Mouse (Mus musculus) stomach, embryonic 14.5 days (tissue): ENCODE results near the gene Ccdc122. TPM values are rescaled to one million over a fixed set of nuclear protein-coding genes. Genes with fewer than 3 reads are reported as not detected.
"Not testable (repeated sequence)": the region's sequence is repeated elsewhere in the genome, so short reads cannot be mapped to it uniquely, and the experiment has no call there.

Experiments
- ATAC-seq: fragments of 200-750 bp; cut with Nextera tagmentation; 2 replicates; pipeline ENCODE4 v1.8.0; 2017; ENCODE audit warnings: low read depth, moderate TSS enrichment; ENCODE audit not compliant: insufficient number of reproducible peaks, insufficient read depth, low FRiP score
- H3K27ac ChIP-seq: fragments of 300-500 bp; sonication (generic); 2 replicates; pipeline ENCODE4 v1.5.1; 2014; ENCODE audit warnings: mild to moderate bottlenecking, low read length, moderate library complexity, mixed read lengths
- H3K27me3 ChIP-seq: fragments of 300-500 bp; sonication (generic); 2 replicates; pipeline ENCODE4 v1.6.1; 2014; ENCODE audit warnings: low read length, control low read depth, mixed read lengths; ENCODE audit not compliant: control insufficient read depth, insufficient read depth
- H3K36me3 ChIP-seq: fragments of 300-500 bp; sonication (generic); 2 replicates; pipeline ENCODE4 v1.6.1; 2014; ENCODE audit warnings: mild to moderate bottlenecking, control low read depth, low read length, moderate library complexity, mixed read lengths; ENCODE audit not compliant: control insufficient read depth, insufficient read depth
- H3K4me1 ChIP-seq: fragments of 300-500 bp; sonication (generic); 2 replicates; pipeline ENCODE4 v1.6.1; 2014; ENCODE audit warnings: low read length, control low read depth, mixed read lengths; ENCODE audit not compliant: control insufficient read depth, insufficient read depth
- H3K4me2 ChIP-seq: fragments of 300-500 bp; sonication (generic); replicated peaks from 2 replicates; pipeline ENCODE4 v1.6.1; 2014; ENCODE audit warnings: low read depth, low read length, control low read depth
- H3K4me3 ChIP-seq: fragments of 300-500 bp; sonication (generic); 2 replicates; pipeline ENCODE4 v1.5.1; 2014; ENCODE audit warnings: low read depth, low read length, control low read depth
- H3K9ac ChIP-seq: fragments of 300-500 bp; sonication (generic); replicated peaks from 2 replicates; pipeline ENCODE4 v1.6.1; 2014; ENCODE audit warnings: low read depth, mild to moderate bottlenecking, control low read depth, low read length, moderate library complexity, mixed read lengths
- H3K9me3 ChIP-seq: fragments of 300-500 bp; sonication (generic); 2 replicates; pipeline ENCODE4 v1.6.1; 2016; ENCODE audit warnings: low read depth, low read length, control low read depth; ENCODE audit not compliant: control insufficient read depth
- WGBS: fragments of 180-500 bp; shearing (Covaris S2); extraction: QIAGEN DNeasy Blood & Tissue Kit; methylation state at CpG from one replicate; pipeline ENCODE4 v1.1.7; 2014; 5-methylcytosine and 5-hydroxymethylcytosine counted together
- polyA plus RNA-seq: library from polyadenylated mRNA; unstranded; fragments of >200 nt; fragmentation: Nextera tagmentation; extraction: Ambion mirVana; gene quantifications from 2 replicates; pipeline ENCODE4 v1.2.1, GENCODE M21; 2014

Gene Ccdc122
- polyA plus RNA-seq, 1 experiment from 2014 or later = 3.8 TPM

- 0 out of 2 replicates have a peak, but pooled peaks have one; percentile 20 for ATAC-seq
- H3K36me3 ChIP-seq = no peaks in the 10 kb centered on the region
- whole genome bisulfite sequencing = 74% methylated on average over 8 of the region's 8 CpGs
Measured at GRCm38 (mm10) chr14:77037832-77038425, 1.4 kb downstream of the Ccdc122 start.

GRCm38 (mm10) chr14:77053288-77053687 is 16.7 kb downstream of the Ccdc122 start:
- no peak overlapping the region for H3K9ac ChIP-seq
- no peaks in the 10 kb centered on the region for H3K27me3 ChIP-seq
- no peak overlapping the region for H3K27ac ChIP-seq
- no peak for ATAC-seq
- no peaks in the 10 kb centered on the region for H3K36me3 ChIP-seq
- H3K4me2 ChIP-seq = no peak overlapping the region
- no peak overlapping the region for H3K4me3 ChIP-seq
- no peaks in the 10 kb centered on the region for H3K9me3 ChIP-seq
- H3K4me1 ChIP-seq = no peaks in the 10 kb centered on the region

More at GRCm38 (mm10) chr14:77037832-77038425, 1.4 kb downstream of the Ccdc122 start:
- Histone ChIP-seq H3K9ac (no peak overlapping the region), H3K4me1 (no peaks in the 10 kb centered on the region; the same call in 1 of the 2 replicates), H3K4me3 (no peak overlapping the region), H3K27me3 (no peaks in the 10 kb centered on the region), H3K27ac (no peak overlapping the region), H3K4me2 (no peak overlapping the region), H3K9me3 (no peaks in the 10 kb centered on the region)

GRCm38 (mm10) chr14:77069361-77069760 is 32.8 kb downstream of the Ccdc122 start:
- Histone ChIP-seq H3K27me3 (no peaks in the 10 kb centered on the region), H3K36me3 (no peaks in the 10 kb centered on the region), H3K27ac (no peak overlapping the region), H3K9me3 (no peaks in the 10 kb centered on the region), H3K4me2 (no peak overlapping the region), H3K4me3 (no peak overlapping the region), H3K9ac (no peak overlapping the region), H3K4me1 (no peaks in the 10 kb centered on the region)
- WGBS = 100% methylated on average over 1 of the region's 1 CpGs
- ATAC-seq = no peak

- H3K4me1 ChIP-seq = no peaks in the 10 kb centered on the region
- no peaks in the 10 kb centered on the region for H3K36me3 ChIP-seq
- H3K4me2 ChIP-seq = no peak overlapping the region
- ATAC-seq = no peak
- no peaks in the 10 kb centered on the region for H3K9me3 ChIP-seq
- WGBS = 91% methylated on average over 5 of the region's 5 CpGs
- no peak overlapping the region for H3K4me3 ChIP-seq
- no peak overlapping the region for H3K9ac ChIP-seq
- no peak overlapping the region for H3K27ac ChIP-seq
- no peaks in the 10 kb centered on the region for H3K27me3 ChIP-seq
Measured at GRCm38 (mm10) chr14:77081248-77081647, 44.7 kb downstream of the Ccdc122 start.

GRCm38 (mm10) chr14:77100285-77100684 is 63.7 kb downstream of the Ccdc122 start:
- H3K36me3 ChIP-seq = no peaks in the 10 kb centered on the region
- no peak overlapping the region for H3K9ac ChIP-seq
- WGBS = 82% methylated on average over 2 of the region's 2 CpGs
- H3K4me3 ChIP-seq = no peak overlapping the region
- no peak for ATAC-seq
- H3K9me3 ChIP-seq = no peaks in the 10 kb centered on the region
- no peaks in the 10 kb centered on the region for H3K4me1 ChIP-seq
- H3K27ac ChIP-seq = no peak overlapping the region
- no peaks in the 10 kb centered on the region for H3K27me3 ChIP-seq
- H3K4me2 ChIP-seq = no peak overlapping the region

- not testable (repeated sequence) for H3K4me3 ChIP-seq, H3K27ac ChIP-seq, H3K9me3 ChIP-seq, H3K4me2 ChIP-seq, ATAC-seq, H3K27me3 ChIP-seq, H3K36me3 ChIP-seq, H3K9ac ChIP-seq, H3K4me1 ChIP-seq
- 88% methylated on average over 5 of the region's 5 CpGs for WGBS
Measured at GRCm38 (mm10) chr14:77110622-77111021, 74.0 kb downstream of the Ccdc122 start.

GRCm38 (mm10) chr14:77130612-77131011 is 94.0 kb downstream of the Ccdc122 start:
- Histone ChIP-seq H3K36me3 (no peaks in the 10 kb centered on the region), H3K4me1 (no peaks in the 10 kb centered on the region), H3K9ac (no peak overlapping the region), H3K4me2 (no peak overlapping the region), H3K9me3 (no peaks in the 10 kb centered on the region), H3K4me3 (no peak overlapping the region), H3K27me3 (no peaks in the 10 kb centered on the region), H3K27ac (no peak overlapping the region)
- ATAC-seq = no peak
- WGBS = 90% methylated on average over 5 of the region's 5 CpGs

- H3K4me1 ChIP-seq = no peaks in the 10 kb centered on the region
- ATAC-seq = no peak
- no peak overlapping the region for H3K27ac ChIP-seq
- H3K4me2 ChIP-seq = no peak overlapping the region
- no peak overlapping the region for H3K4me3 ChIP-seq
- H3K27me3 ChIP-seq = no peaks in the 10 kb centered on the region
- WGBS = 56% methylated on average over 6 of the region's 6 CpGs
- H3K36me3 ChIP-seq = no peaks in the 10 kb centered on the region
- no peaks in the 10 kb centered on the region for H3K9me3 ChIP-seq
- H3K9ac ChIP-seq = no peak overlapping the region
Measured at GRCm38 (mm10) chr14:77136936-77137335, 100.4 kb downstream of the Ccdc122 start.
